Mouse (Mus musculus) limb, embryonic 14.5 days (tissue): ENCODE results near the gene Ctnna2. TPM values are rescaled to one million over a fixed set of nuclear protein-coding genes. Genes with fewer than 3 reads are reported as not detected.
A peak's percentile ranks its signal among the peaks of the same experiment; 100 is the strongest.

Source experiments
- ATAC-seq: fragments of 200-750 bp; cut with Nextera tagmentation; 2 replicates; pipeline ENCODE4 v1.8.0; 2017; ENCODE audit warnings: low read depth, moderate number of reproducible peaks, moderate TSS enrichment; ENCODE audit not compliant: low FRiP score
- DNase-seq: peaks from one replicate; pipeline ENCODE4 v3.0.0-alpha.2; 2015; ENCODE audit warnings: low spot score
- H3K27ac ChIP-seq: fragments of 300-500 bp; sonication (generic); replicated peaks from 2 replicates; pipeline ENCODE4 v1.5.1; 2014; ENCODE audit warnings: low read depth, mild to moderate bottlenecking, low read length, moderate library complexity, mixed read lengths
- H3K27me3 ChIP-seq: fragments of 300-500 bp; sonication (generic); 2 replicates; pipeline ENCODE4 v1.6.1; 2014; ENCODE audit warnings: low read length, mixed read lengths; ENCODE audit not compliant: control insufficient read depth, insufficient read depth
- H3K36me3 ChIP-seq: fragments of 300-500 bp; sonication (generic); 2 replicates; pipeline ENCODE4 v1.6.1; 2014; ENCODE audit warnings: mild to moderate bottlenecking, low read length, moderate library complexity, mixed read lengths; ENCODE audit not compliant: control insufficient read depth, insufficient read depth
- H3K4me1 ChIP-seq: fragments of 300-500 bp; sonication (generic); 2 replicates; pipeline ENCODE4 v1.6.1; 2014; ENCODE audit warnings: antibody characterized with exemption, low read length, mixed read lengths; ENCODE audit not compliant: control insufficient read depth, insufficient read depth
- H3K4me2 ChIP-seq: fragments of 300-500 bp; sonication (generic); replicated peaks from 2 replicates; pipeline ENCODE4 v1.6.1; 2014; ENCODE audit warnings: low read depth, mild to moderate bottlenecking, low read length, moderate library complexity; ENCODE audit not compliant: severe bottlenecking
- H3K4me3 ChIP-seq: fragments of 300-500 bp; sonication (generic); replicated peaks from 2 replicates; pipeline ENCODE4 v1.5.1; 2014; ENCODE audit warnings: low read length
- H3K9ac ChIP-seq: fragments of 300-500 bp; sonication (generic); 2 replicates; pipeline ENCODE4 v1.6.1; 2014; ENCODE audit warnings: mild to moderate bottlenecking, low read depth, low read length, moderate library complexity; ENCODE audit not compliant: severe bottlenecking
- H3K9me3 ChIP-seq: fragments of 300-500 bp; sonication (generic); 2 replicates; pipeline ENCODE4 v1.6.1; 2016; ENCODE audit warnings: low read length; ENCODE audit not compliant: control insufficient read depth
- POLR2A ChIP-seq: fragments of 200-500 bp; IDR thresholded peaks from 2 replicates; pipeline ENCODE4 v1.8.0; 2012; ENCODE audit warnings: inconsistent platforms, mild to moderate bottlenecking, moderate library complexity, borderline replicate concordance; ENCODE audit not compliant: insufficient read depth, insufficient read length; ENCODE audit errors: extremely low read depth
- WGBS: fragments of 180-500 bp; shearing (Covaris S2); extraction: QIAGEN DNeasy Blood & Tissue Kit; methylation state at CpG from one replicate; pipeline ENCODE4 v1.1.7; 2014; 5-methylcytosine and 5-hydroxymethylcytosine counted together
- polyA plus RNA-seq, 2 experiments: library from polyadenylated mRNA; depleted of rRNA in 1 of 2; stranded (reverse) in 1 of 2; unstranded in 1 of 2; fragments of >200 nt; fragmentation: Nextera tagmentation in 1 of 2; extraction: Ambion mirVana in 1 of 2; gene quantifications; 2 replicates each; pipeline versions ENCODE4 v1.2.1 to v1.2.3; 2012 to 2014

Gene Ctnna2
- 1.7 and 2.7 TPM in 2 replicates for polyA plus RNA-seq (2012; rRNA removed)
- 1.7 and 1.9 TPM in 2 replicates for polyA plus RNA-seq (2014; fragmentation: Nextera tagmentation; extraction: Ambion mirVana)

GRCm38 (mm10) chr6:77979241-77979961 lies at the start of gene Ctnna2:
Gene Ctnna2 (minus strand): TSS chr6:77979699.
- H3K4me2 ChIP-seq: peak within 1 kb of the TSS; percentile 77
- H3K4me3 ChIP-seq: peak within 1 kb of the TSS; percentile 46
- DNase-seq (peak; percentile 75), ATAC-seq (peak; percentile 89)
- WGBS: 1% methylated on average over 20 of the region's 58 CpGs
- H3K9ac ChIP-seq: 0 out of 2 replicates have a peak within 1 kb of the TSS, but pooled peaks have one; percentile 44
- no peak within 1 kb of the TSS for H3K27ac ChIP-seq
- H3K4me1 ChIP-seq: no peaks in the 10 kb centered on the region
- H3K36me3 ChIP-seq: no peaks in the 10 kb centered on the region
- H3K27me3 ChIP-seq: no peaks in the 10 kb centered on the region
- H3K9me3 ChIP-seq: no peaks in the 10 kb centered on the region
- TF ChIP-seq POLR2A: no peak

GRCm38 (mm10) chr6:77980137-77981052 lies 896 bp upstream of the Ctnna2 start:
- peak overlapping the region; percentile 46; the same call in 1 of the 2 replicates for H3K4me3 ChIP-seq
- H3K36me3 ChIP-seq: no peaks in the 10 kb centered on the region
- no peaks in the 10 kb centered on the region for H3K27me3 ChIP-seq
- H3K9me3 ChIP-seq: no peaks in the 10 kb centered on the region
- H3K4me2 ChIP-seq: peak overlapping the region; percentile 77; the same call in 1 of the 2 replicates
- no peak overlapping the region for H3K9ac ChIP-seq
- no peak overlapping the region for H3K27ac ChIP-seq
- WGBS: 16% methylated on average over 15 of the region's 15 CpGs
- no peak for TF ChIP-seq POLR2A
- H3K4me1 ChIP-seq: no peaks in the 10 kb centered on the region
- DNase-seq (no peak), ATAC-seq (no peak)

- H3K27ac ChIP-seq: no peak overlapping the region
- no peaks in the 10 kb centered on the region for H3K36me3 ChIP-seq
- no peak for TF ChIP-seq POLR2A
- DNase-seq: no peak
- H3K9me3 ChIP-seq: no peaks in the 10 kb centered on the region
- no peak for ATAC-seq
- no peaks in the 10 kb centered on the region for H3K27me3 ChIP-seq
- no peaks in the 10 kb centered on the region for H3K4me1 ChIP-seq
- peak overlapping the region; percentile 77 for H3K4me2 ChIP-seq
- 22% methylated on average over 10 of the region's 10 CpGs for WGBS
- H3K9ac ChIP-seq: 0 out of 2 replicates have a peak overlapping the region, but pooled peaks have one; percentile 44
- peak overlapping the region; percentile 46 for H3K4me3 ChIP-seq
Observed at GRCm38 (mm10) chr6:77978476-77979240, 841 bp downstream of the Ctnna2 start.

GRCm38 (mm10) chr6:77970545-77971242 lies 8.8 kb downstream of the Ctnna2 start:
- Histone ChIP-seq H3K4me3 (no peak overlapping the region), H3K36me3 (no peaks in the 10 kb centered on the region), H3K9ac (no peak overlapping the region), H3K4me2 (no peak overlapping the region), H3K27me3 (no peaks in the 10 kb centered on the region), H3K27ac (no peak overlapping the region), H3K9me3 (no peaks in the 10 kb centered on the region), H3K4me1 (no peaks in the 10 kb centered on the region)
- no peak for ATAC-seq
- no peak for DNase-seq
- WGBS: 65% methylated on average over 10 of the region's 10 CpGs
- TF ChIP-seq POLR2A: no peak
